Mouse (Mus musculus) midbrain, postnatal 0 days (tissue): Measurements from ENCODE around the gene Ifit3b. TPM values are rescaled to one million over a fixed set of nuclear protein-coding genes. Genes with fewer than 3 reads are reported as not detected.
"Not testable (repeated sequence)": the region's sequence is repeated elsewhere in the genome, so short reads cannot be mapped to it uniquely, and the experiment has no call there.

ENCODE experiments used
- ATAC-seq: fragments of 200-750 bp; cut with Nextera tagmentation; 2 replicates; pipeline ENCODE4 v1.8.0; 2017; ENCODE audit warnings: moderate number of reproducible peaks, mild to moderate bottlenecking, moderate TSS enrichment, moderate library complexity; ENCODE audit not compliant: low FRiP score
- DNase-seq: peaks from one replicate; pipeline ENCODE4 v3.0.0-alpha.2; 2015; ENCODE audit warnings: low spot score
- H3K27ac ChIP-seq: fragments of 300-500 bp; sonication (generic); 2 replicates; pipeline ENCODE4 v1.5.1; 2014; ENCODE audit warnings: low read depth, mild to moderate bottlenecking, low read length, mixed read lengths
- H3K27me3 ChIP-seq: fragments of 300-500 bp; sonication (generic); 2 replicates; pipeline ENCODE4 v1.6.1; 2014; ENCODE audit warnings: low read length, control low read depth, mixed read lengths; ENCODE audit not compliant: insufficient read depth
- H3K36me3 ChIP-seq: fragments of 300-500 bp; sonication (generic); 2 replicates; pipeline ENCODE4 v1.6.1; 2014; ENCODE audit warnings: low read length, control low read depth, mixed read lengths; ENCODE audit not compliant: insufficient read depth
- H3K4me1 ChIP-seq: fragments of 300-500 bp; sonication (generic); 2 replicates; pipeline ENCODE4 v1.6.1; 2014; ENCODE audit warnings: mild to moderate bottlenecking, control low read depth, antibody characterized with exemption, low read length, mixed read lengths; ENCODE audit not compliant: insufficient read depth
- H3K4me2 ChIP-seq: fragments of 300-500 bp; sonication (generic); 2 replicates; pipeline ENCODE4 v1.6.1; 2014; ENCODE audit warnings: low read depth, mild to moderate bottlenecking, low read length, mixed read lengths; ENCODE audit not compliant: poor library complexity, severe bottlenecking
- H3K4me3 ChIP-seq: fragments of 300-500 bp; sonication (generic); 2 replicates; pipeline ENCODE4 v1.5.1; 2014; ENCODE audit warnings: low read depth, mild to moderate bottlenecking, low read length, moderate library complexity
- H3K9ac ChIP-seq: fragments of 300-500 bp; sonication (generic); replicated peaks from 2 replicates; pipeline ENCODE4 v1.6.1; 2014; ENCODE audit warnings: mild to moderate bottlenecking, low read length, moderate library complexity, mixed read lengths; ENCODE audit not compliant: poor library complexity, severe bottlenecking
- H3K9me3 ChIP-seq: fragments of 300-500 bp; sonication (generic); 2 replicates; pipeline ENCODE4 v1.6.1; 2016; ENCODE audit warnings: low read length, control low read depth
- CTCF ChIP-seq: IDR thresholded peaks from 2 replicates; pipeline ENCODE4 v1.5.1; 2016; ENCODE audit warnings: antibody characterized with exemption, mild to moderate bottlenecking
- WGBS: fragments of 180-500 bp; shearing (Covaris S2); extraction: QIAGEN DNeasy Blood & Tissue Kit; methylation state at CpG from one replicate; pipeline ENCODE4 v1.1.7; 2014; 5-methylcytosine and 5-hydroxymethylcytosine counted together
- polyA plus RNA-seq: library from polyadenylated mRNA; unstranded; fragments of >200 nt; fragmentation: Nextera tagmentation; extraction: Ambion mirVana; gene quantifications from 2 replicates; pipeline ENCODE4 v1.2.1, GENCODE M21; 2015
- total RNA-seq: library from RNA; depleted of rRNA; stranded (reverse); fragments of >200 nt; gene quantifications from 2 replicates; pipeline ENCODE4 v1.2.3, GENCODE M21; 2014

Ifit3b gene
- total and polyA plus RNA-seq, 2 experiments from 2014 or later = 0.49 to 0.58 TPM

GRCm38 (mm10) chr19:34605472-34605871 lies 2.3 kb upstream of the Ifit3b start:
- H3K9ac ChIP-seq = no peak overlapping the region
- H3K4me3 ChIP-seq = no peak overlapping the region
- H3K27ac ChIP-seq = no peak overlapping the region
- no peaks in the 10 kb centered on the region for H3K9me3 ChIP-seq
- WGBS = 89% methylated on average over 3 of the region's 3 CpGs
- TF ChIP-seq CTCF = no peak
- DNase-seq = no peak
- no peak overlapping the region for H3K4me2 ChIP-seq
- no peaks in the 10 kb centered on the region for H3K27me3 ChIP-seq
- H3K4me1 ChIP-seq = no peaks in the 10 kb centered on the region
- no peaks in the 10 kb centered on the region for H3K36me3 ChIP-seq
- no peak for ATAC-seq

- not testable (repeated sequence) for H3K27me3 ChIP-seq, H3K9me3 ChIP-seq, H3K9ac ChIP-seq, ATAC-seq, H3K4me2 ChIP-seq, H3K27ac ChIP-seq, H3K4me1 ChIP-seq, H3K36me3 ChIP-seq, H3K4me3 ChIP-seq, DNase-seq
- 72% methylated on average over 3 of the region's 3 CpGs for WGBS
Measured at GRCm38 (mm10) chr19:34610118-34610517, 2.3 kb downstream of the Ifit3b start.

- not testable (repeated sequence) for H3K36me3 ChIP-seq, H3K9me3 ChIP-seq, H3K27me3 ChIP-seq, H3K4me1 ChIP-seq, H3K4me3 ChIP-seq, DNase-seq, H3K27ac ChIP-seq, H3K9ac ChIP-seq, H3K4me2 ChIP-seq, ATAC-seq
- 88% methylated on average over 5 of the region's 11 CpGs for WGBS
Measured at GRCm38 (mm10) chr19:34612243-34613001, 4.7 kb downstream of the Ifit3b start.

- 92% methylated on average over 5 of the region's 5 CpGs for WGBS
- H3K27me3 ChIP-seq = no peaks in the 10 kb centered on the region
Measured at GRCm38 (mm10) chr19:34620871-34621270, 13.1 kb downstream of the Ifit3b start.

GRCm38 (mm10) chr19:34623781-34624180 lies 16.0 kb downstream of the Ifit3b start:
- H3K4me1 ChIP-seq = no peaks in the 10 kb centered on the region

More at GRCm38 (mm10) chr19:34620871-34621270, 13.1 kb downstream of the Ifit3b start:
- TF ChIP-seq CTCF = no peak
- no peak overlapping the region for H3K9ac ChIP-seq
- H3K4me2 ChIP-seq = no peak overlapping the region
- no peak for ATAC-seq
- no peaks in the 10 kb centered on the region for H3K9me3 ChIP-seq
- no peak for DNase-seq
- H3K4me1 ChIP-seq = no peaks in the 10 kb centered on the region
- H3K4me3 ChIP-seq = no peak overlapping the region
- H3K36me3 ChIP-seq = no peaks in the 10 kb centered on the region
- H3K27ac ChIP-seq = no peak overlapping the region

GRCm38 (mm10) chr19:34624663-34625062 lies 16.9 kb downstream of the Ifit3b start:
- no peak for ATAC-seq
- 86% methylated on average over 4 of the region's 4 CpGs for WGBS

More at GRCm38 (mm10) chr19:34623781-34624180, 16.0 kb downstream of the Ifit3b start:
- H3K4me3 ChIP-seq = no peak overlapping the region
- 97% methylated on average over 6 of the region's 6 CpGs for WGBS
- no peak overlapping the region for H3K4me2 ChIP-seq
- no peaks in the 10 kb centered on the region for H3K9me3 ChIP-seq
- no peak overlapping the region for H3K27ac ChIP-seq
- no peak for TF ChIP-seq CTCF
- no peaks in the 10 kb centered on the region for H3K36me3 ChIP-seq
- no peaks in the 10 kb centered on the region for H3K27me3 ChIP-seq
- H3K9ac ChIP-seq = no peak overlapping the region
- DNase-seq (no peak), ATAC-seq (no peak)

More at GRCm38 (mm10) chr19:34624663-34625062, 16.9 kb downstream of the Ifit3b start:
- Histone ChIP-seq H3K4me1 (no peaks in the 10 kb centered on the region), H3K9ac (no peak overlapping the region), H3K36me3 (no peaks in the 10 kb centered on the region), H3K27me3 (no peaks in the 10 kb centered on the region), H3K4me2 (no peak overlapping the region), H3K27ac (no peak overlapping the region), H3K4me3 (no peak overlapping the region), H3K9me3 (no peaks in the 10 kb centered on the region)
- no peak for TF ChIP-seq CTCF
- no peak for DNase-seq
